Mouse (Mus musculus): ENCODE measurements around the gene Cyp3a25.
"Not testable (repeated sequence)": the region's sequence is repeated elsewhere in the genome, so short reads cannot be mapped to it uniquely, and the experiment has no call there.

Gene Cyp3a25

DNA sequence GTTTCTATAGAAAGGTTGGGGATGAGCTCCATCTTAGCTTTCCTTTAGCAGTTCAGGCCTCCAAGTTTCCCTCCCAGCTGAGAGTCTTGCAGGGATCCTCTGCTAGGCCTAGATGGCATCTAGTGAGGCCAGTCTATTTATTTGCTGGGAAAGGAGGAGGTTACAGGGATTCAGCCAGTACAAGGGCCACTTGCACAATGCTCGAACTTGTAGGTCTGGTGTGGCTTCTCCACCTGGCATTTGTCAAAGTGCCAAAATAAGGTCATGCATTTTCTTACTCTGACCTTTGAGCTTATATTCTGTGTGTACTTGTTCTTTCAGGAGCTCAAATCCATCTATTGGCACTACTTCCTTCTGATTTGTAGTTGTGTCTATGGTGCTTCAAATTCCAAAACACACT is at the start of gene Cyp3a25:
Gene Cyp3a25, minus strand, starts transcription at position 110 of the 400 bp plus-strand sequence.
- not testable (repeated sequence) for DNase-seq (ENCODE audit: low spot score in 2 of 2)

DNA sequence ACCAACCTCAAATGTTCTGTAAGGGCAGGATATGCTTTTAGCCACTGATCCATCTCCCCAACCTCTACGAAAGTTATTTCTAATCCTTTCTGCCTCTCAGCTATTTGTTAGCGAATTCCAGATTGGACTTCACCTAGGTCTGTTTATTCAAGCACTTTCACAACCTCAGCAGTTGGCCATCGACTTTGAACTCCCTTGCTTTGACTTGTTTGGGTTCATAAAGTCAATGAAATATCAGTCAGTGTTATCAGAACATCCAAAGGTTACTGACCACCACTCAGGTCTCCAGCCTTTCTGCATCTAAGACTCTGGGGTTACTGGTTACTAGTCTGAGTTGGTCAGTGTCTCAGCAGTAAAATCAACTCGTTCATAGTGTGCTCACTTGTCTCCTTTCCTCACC is 11.7 kb upstream of the Cyp3a25 start:
- no peak for DNase-seq (ENCODE audit: low spot score in 2 of 2)

DNA sequence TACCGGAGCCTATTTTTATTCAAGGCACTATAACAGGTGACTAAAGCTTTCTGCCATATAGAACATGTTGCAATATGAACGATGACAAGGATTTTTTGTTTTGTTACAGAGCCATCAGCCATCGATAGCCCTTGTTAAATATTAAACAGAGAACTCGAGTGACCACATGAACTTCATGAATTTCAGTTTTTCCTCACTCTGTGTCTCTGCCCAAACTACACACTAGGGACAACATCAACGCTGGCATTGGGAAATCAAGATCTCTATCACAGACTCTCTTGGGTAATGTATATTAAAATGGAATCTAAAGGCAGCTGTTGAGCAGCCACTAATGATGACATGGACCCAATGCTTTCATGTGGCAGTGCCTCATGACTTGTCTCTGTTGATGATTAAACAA is 8.9 kb upstream of the Cyp3a25 start:
- no peak for DNase-seq (ENCODE audit: low spot score in 2 of 2)

DNA sequence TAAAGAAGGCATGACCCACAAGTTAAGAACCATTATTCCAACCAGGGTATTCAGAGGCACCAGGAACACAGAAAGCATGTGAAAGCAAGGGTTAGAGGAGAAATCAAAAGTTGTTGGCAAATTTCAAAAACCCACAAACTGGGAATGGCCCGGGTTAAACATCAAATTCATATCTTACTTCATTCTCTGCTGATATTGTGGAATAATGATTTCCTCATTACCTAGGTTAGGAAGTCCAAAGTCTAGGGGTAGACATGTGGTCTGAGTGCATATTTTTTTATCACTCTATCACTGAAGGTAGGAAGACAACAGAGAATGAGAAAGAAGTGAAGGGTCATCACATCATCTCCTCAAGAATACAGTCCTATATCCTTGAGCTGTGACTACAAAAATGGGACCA is 1.8 kb upstream of the Cyp3a25 start:
- DNase-seq (ENCODE audit: low spot score in 2 of 2): no peak

DNA sequence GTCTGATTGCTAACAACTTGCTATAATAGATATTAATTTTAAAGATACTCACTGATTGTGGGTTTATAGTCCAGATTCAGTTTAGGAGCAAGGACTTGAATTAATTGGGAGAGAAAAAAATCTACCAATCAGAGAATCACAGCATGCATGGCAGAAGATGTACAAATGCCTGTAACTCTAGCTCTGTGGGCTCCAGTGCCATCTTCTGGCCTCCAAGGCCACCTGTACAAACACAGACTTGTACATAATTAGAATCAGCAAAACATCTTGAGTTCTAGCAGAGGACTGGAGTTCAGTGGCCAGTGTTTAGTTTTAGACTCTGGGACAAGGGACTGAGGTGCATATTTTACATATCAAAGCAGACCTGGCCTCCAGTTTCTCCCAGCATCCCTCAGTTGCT is 42.3 kb downstream of the Cyp3a25 start:
- DNase-seq (ENCODE audit: low spot score in 2 of 2): no peak
